Mouse (Mus musculus) brain, embryonic 14.5 days (tissue): ENCODE measurements around the gene Elmo3. TPM values are rescaled to one million over a fixed set of nuclear protein-coding genes. Genes with fewer than 3 reads are reported as not detected.

Source experiments
- DNase-seq: peaks from one replicate; pipeline ENCODE4 v3.0.0-alpha.2; 2011; ENCODE audit warnings: low read depth
- CTCF ChIP-seq: fragments of 200-500 bp; IDR thresholded peaks from 2 replicates; pipeline ENCODE4 v1.5.1; 2012; ENCODE audit warnings: inconsistent platforms, mild to moderate bottlenecking, moderate library complexity, borderline replicate concordance; ENCODE audit not compliant: insufficient read depth, insufficient read length; ENCODE audit errors: extremely low read depth
- POLR2A ChIP-seq: fragments of 200-500 bp; IDR thresholded peaks from 2 replicates; pipeline ENCODE4 v1.6.1; 2012; ENCODE audit warnings: mild to moderate bottlenecking, inconsistent platforms, borderline replicate concordance; ENCODE audit not compliant: poor library complexity, insufficient read depth, insufficient read length, severe bottlenecking; ENCODE audit errors: extremely low read depth
- polyA plus RNA-seq: library from polyadenylated mRNA; depleted of rRNA; stranded (reverse); fragments of >200 nt; gene quantifications from 2 replicates; pipeline ENCODE4 v1.2.3, GENCODE M21; 2012; rRNA removed

Elmo3 gene
- polyA plus RNA-seq, 1 experiment, result 2.3 TPM

- TF ChIP-seq POLR2A, result no peak
- no peak for TF ChIP-seq CTCF
- DNase-seq, result peak; percentile 63
Observed at GRCm38 (mm10) chr8:105349096-105349771, 43.8 kb downstream of the Elmo3 start.

- TF ChIP-seq CTCF (no peak), POLR2A (no peak)
- DNase-seq, result peak; percentile 69
Observed at GRCm38 (mm10) chr8:105350186-105350585, 44.8 kb downstream of the Elmo3 start.

GRCm38 (mm10) chr8:105353583-105354135 is 48.3 kb downstream of the Elmo3 start:
- DNase-seq, result no peak
- TF ChIP-seq POLR2A (no peak), CTCF (no peak)

- TF ChIP-seq CTCF (no peak), POLR2A (no peak)
- DNase-seq, result no peak
Observed at GRCm38 (mm10) chr8:105354549-105354948, 49.1 kb downstream of the Elmo3 start.

GRCm38 (mm10) chr8:105355179-105356024 is 50.0 kb downstream of the Elmo3 start:
- DNase-seq, result no peak
- TF ChIP-seq CTCF (no peak), POLR2A (no peak)

GRCm38 (mm10) chr8:105356681-105357080 is 51.3 kb downstream of the Elmo3 start:
- no peak for DNase-seq

GRCm38 (mm10) chr8:105359208-105359607 is 53.8 kb downstream of the Elmo3 start:
- DNase-seq, result no peak
- TF ChIP-seq CTCF (no peak), POLR2A (no peak)

More at GRCm38 (mm10) chr8:105356681-105357080, 51.3 kb downstream of the Elmo3 start:
- TF ChIP-seq POLR2A, result no peak
- TF ChIP-seq CTCF, result no peak

GRCm38 (mm10) chr8:105359646-105360045 is 54.2 kb downstream of the Elmo3 start:
- peak; percentile 67 for DNase-seq
- TF ChIP-seq POLR2A (no peak), CTCF (peak; percentile 42; the same call in 1 of the 2 replicates)

Other genes starting within 250 kb of the Elmo3 start
- gene Ces3b, start 221.8 kb upstream of the Elmo3 start, polyA plus RNA-seq, result not detected in 2 replicates
- gene Ces4a, start 173.8 kb upstream of the Elmo3 start, polyA plus RNA-seq, result 0.04 TPM in 1 of 2 replicates, not detected in the other
- gene Cbfb, start 134.9 kb upstream of the Elmo3 start, polyA plus RNA-seq, result 26.5 and 31.9 TPM in 2 replicates
- 33.4 and 40.5 TPM in 2 replicates for gene D230025D16Rik, start 80.5 kb upstream of the Elmo3 start, polyA plus RNA-seq
- gene B3gnt9, start 50.4 kb upstream of the Elmo3 start, polyA plus RNA-seq, result 5.9 and 6.6 TPM in 2 replicates
- 7.1 and 7.9 TPM in 2 replicates for gene Tradd, start 41.0 kb upstream of the Elmo3 start, polyA plus RNA-seq
- gene Fbxl8, start 41.0 kb upstream of the Elmo3 start, polyA plus RNA-seq, result 1.00 TPM in 2 replicates
- 0.42 and 0.60 TPM in 2 replicates for gene Hsf4, start 35.8 kb upstream of the Elmo3 start, polyA plus RNA-seq
- gene Nol3, start 29.5 kb upstream of the Elmo3 start, polyA plus RNA-seq, result 1.3 and 1.8 TPM in 2 replicates
- 176 and 217 TPM in 2 replicates for gene 4931428F04Rik, start 15.7 kb upstream of the Elmo3 start, polyA plus RNA-seq
- 12.6 and 13.7 TPM in 2 replicates for gene Exoc3l, start 9.5 kb upstream of the Elmo3 start, polyA plus RNA-seq
- gene E2f4, start 7.9 kb upstream of the Elmo3 start, polyA plus RNA-seq, result 89.4 and 126 TPM in 2 replicates
- gene Lrrc29, start 20.7 kb downstream of the Elmo3 start, polyA plus RNA-seq, result 2.3 and 2.4 TPM in 2 replicates
- gene Tmem208, start 20.8 kb downstream of the Elmo3 start, polyA plus RNA-seq, result 93.6 and 144 TPM in 2 replicates
- 5.8 and 7.8 TPM in 2 replicates for gene Fhod1, start 42.4 kb downstream of the Elmo3 start, polyA plus RNA-seq
- 39.3 and 56.1 TPM in 2 replicates for gene Slc9a5, start 43.2 kb downstream of the Elmo3 start, polyA plus RNA-seq
- 11.5 and 13.6 TPM in 2 replicates for gene Plekhg4, start 67.7 kb downstream of the Elmo3 start, polyA plus RNA-seq
- gene Kctd19, start 107.9 kb downstream of the Elmo3 start, polyA plus RNA-seq, result 0.04 and 0.05 TPM in 2 replicates
- gene Lrrc36, start 108.0 kb downstream of the Elmo3 start, polyA plus RNA-seq, result 1.4 and 1.6 TPM in 2 replicates
- 62.7 and 89.6 TPM in 2 replicates for gene Tppp3, start 165.9 kb downstream of the Elmo3 start, polyA plus RNA-seq
- 40.0 and 46.2 TPM in 2 replicates for gene Zdhhc1, start 191.3 kb downstream of the Elmo3 start, polyA plus RNA-seq
- gene Hsd11b2, start 213.2 kb downstream of the Elmo3 start, polyA plus RNA-seq, result 8.3 and 12.1 TPM in 2 replicates